Mouse (Mus musculus): ENCODE results near the gene Agpat4. TPM values are rescaled to one million over a fixed set of nuclear protein-coding genes. Genes with fewer than 3 reads are reported as not detected.

The Agpat4 gene
- total RNA-seq (2021) (10 to 100 TPM; 23.9 to 85.2 TPM), polyA plus RNA-seq (2012; rRNA removed) (13.1 and 20.7 TPM in 2 replicates)
- long read RNA-seq, transcript Agpat4-201 (9 exons, 1,915 nt): major isoform, 107 of 122 reads
- long read RNA-seq, partial matches to known transcripts: 4 of 122 reads
- long read RNA-seq, other reads (novel, unspliced or antisense): 11 of 122 reads

GRCm38 (mm10) chr17:12118561-12118925 is at the start of gene Agpat4:
Gene Agpat4 (plus strand): TSS chr17:12118704.
- DNase-seq: no peak

- no peak for DNase-seq
Observed at GRCm38 (mm10) chr17:12076816-12077215, 41.7 kb upstream of the Agpat4 start.

- DNase-seq: no peak
Observed at GRCm38 (mm10) chr17:12080656-12081495, 37.6 kb upstream of the Agpat4 start.

GRCm38 (mm10) chr17:12082201-12082600 is 36.3 kb upstream of the Agpat4 start:
- DNase-seq: no peak

DNA sequence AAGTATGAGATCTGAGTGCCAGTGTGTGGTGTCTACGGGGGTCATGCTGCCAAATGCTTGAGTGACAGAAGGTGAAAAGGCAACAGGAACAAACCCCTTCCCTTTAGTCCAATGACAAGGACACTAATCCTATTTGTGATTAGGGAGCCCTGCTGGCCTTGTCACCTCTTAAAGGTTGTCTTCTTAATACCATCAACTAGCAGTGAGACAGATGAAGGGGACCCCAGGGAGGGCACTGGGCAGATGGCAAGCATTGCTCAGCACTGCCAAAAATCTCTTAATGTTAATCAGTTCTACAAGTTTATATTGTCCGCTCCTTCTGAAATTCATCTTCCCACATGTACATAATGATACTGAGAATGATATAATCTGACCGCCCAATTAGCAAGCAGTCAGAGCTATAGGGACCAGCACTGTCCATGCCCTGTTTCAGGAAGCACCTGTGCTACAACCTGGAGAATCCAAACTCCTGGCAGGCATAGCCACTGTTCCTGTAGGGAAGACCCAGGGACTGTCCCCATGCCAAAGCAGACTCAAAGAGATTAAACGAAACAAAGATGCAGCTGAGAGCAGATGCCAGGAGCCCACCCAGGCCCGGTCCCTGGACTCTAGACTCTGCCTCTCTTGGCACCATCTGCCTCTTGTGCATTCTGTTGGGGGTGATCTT is 28.1 kb upstream of the Agpat4 start:
- DNase-seq: no peak

DNA sequence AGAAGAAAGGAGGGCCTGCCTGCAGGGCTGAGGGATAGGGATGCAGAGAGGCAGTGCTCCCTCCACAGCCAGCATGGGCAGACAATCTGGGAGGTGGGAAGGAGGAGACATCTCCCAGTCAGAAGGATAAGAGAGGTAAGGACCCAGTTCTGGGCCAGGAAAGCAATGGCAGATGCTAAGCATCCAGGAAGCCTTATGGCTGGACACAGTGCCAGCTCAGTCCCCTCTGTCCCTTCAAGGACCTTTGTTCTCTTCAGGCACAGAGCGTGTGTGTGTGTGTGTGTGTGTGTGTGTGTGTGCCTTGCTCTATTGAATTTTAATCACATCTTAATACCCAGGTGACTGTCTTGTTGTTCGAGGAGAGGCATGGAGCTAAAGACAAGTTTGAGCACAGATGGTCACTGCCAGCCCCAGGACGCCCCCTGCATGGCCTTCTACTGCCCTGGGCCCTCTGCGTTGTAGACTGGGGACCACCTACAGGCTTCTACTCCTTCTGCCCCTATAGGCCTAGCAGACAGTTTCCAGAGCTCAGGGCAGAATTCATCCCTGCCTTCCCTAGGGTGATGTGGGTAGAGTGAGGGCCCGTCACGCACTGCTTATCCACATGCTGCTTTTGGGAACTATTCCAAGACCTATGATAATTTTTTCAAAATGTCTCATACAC is 25.5 kb upstream of the Agpat4 start:
- DNase-seq: no peak

GRCm38 (mm10) chr17:12094016-12094415 is 24.5 kb upstream of the Agpat4 start:
- no peak for DNase-seq

- peak; percentile 72 for DNase-seq
Observed at GRCm38 (mm10) chr17:12094827-12095590, 23.5 kb upstream of the Agpat4 start.

DNA sequence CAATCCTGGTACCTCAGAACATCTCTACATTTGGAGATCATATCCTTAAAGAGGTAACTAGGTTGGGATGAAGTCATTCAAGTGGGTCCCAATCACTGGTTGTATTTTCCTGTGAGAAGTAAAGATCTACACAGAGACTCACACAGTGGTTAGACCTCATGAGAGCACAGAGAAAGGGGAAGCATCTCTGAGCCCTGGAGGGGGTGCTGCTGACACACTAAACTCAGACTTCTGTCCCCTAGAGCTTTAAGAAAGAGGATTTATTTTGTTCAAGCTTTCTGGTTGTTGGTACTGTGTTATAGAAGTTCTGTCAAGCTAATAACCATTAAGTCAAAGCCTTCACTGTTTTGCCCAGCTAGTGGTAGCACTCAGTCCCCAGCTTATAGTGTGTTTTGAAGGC is 19.1 kb upstream of the Agpat4 start:
- DNase-seq: no peak

- DNase-seq: no peak
Observed at GRCm38 (mm10) chr17:12102326-12102725, 16.2 kb upstream of the Agpat4 start.

GRCm38 (mm10) chr17:12103781-12104180 is 14.7 kb upstream of the Agpat4 start:
- DNase-seq: no peak

GRCm38 (mm10) chr17:12104245-12104644 is 14.3 kb upstream of the Agpat4 start:
- DNase-seq: no peak

DNA sequence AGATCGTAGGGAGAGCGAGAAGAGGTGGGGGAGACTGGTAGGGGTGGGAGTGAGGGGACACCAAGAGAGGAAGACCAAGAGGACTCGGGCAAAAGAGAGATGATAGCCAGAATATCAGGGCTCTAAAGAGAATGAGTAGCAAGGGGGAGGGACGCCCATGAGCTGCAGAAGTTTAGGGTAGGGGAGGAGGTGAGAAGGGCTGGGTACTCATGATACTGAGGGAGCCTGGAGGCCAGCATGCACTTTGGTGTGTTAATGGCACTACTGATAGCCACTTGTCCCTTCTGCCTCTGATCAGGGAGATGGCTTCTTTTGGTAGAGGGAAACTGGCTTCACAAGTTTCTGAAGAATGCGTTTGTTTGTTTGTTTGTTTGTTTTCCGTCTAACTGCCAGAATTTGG is 13.8 kb upstream of the Agpat4 start:
- no peak for DNase-seq

- DNase-seq: no peak
Observed at GRCm38 (mm10) chr17:12106255-12106654, 12.2 kb upstream of the Agpat4 start.

DNA sequence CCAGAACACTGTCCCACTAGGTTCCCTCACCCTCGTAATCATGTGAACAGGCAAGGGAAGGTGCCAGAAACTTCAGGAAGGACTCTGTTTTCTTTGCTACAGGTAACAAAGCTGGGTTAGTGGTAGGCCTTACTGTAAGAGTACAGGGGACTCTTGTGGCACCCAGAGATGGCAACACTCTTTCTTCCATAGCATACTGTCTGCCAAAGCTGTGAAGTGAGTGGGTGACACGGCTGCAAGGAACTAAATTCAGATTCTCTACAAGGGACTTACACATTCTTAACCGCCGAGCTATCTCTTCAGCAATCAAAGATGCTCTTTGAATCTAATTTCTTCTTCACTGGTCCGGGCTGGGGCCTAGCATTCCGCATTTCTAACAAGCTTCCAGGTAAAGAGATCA is 4.9 kb upstream of the Agpat4 start:
- DNase-seq: no peak

DNA sequence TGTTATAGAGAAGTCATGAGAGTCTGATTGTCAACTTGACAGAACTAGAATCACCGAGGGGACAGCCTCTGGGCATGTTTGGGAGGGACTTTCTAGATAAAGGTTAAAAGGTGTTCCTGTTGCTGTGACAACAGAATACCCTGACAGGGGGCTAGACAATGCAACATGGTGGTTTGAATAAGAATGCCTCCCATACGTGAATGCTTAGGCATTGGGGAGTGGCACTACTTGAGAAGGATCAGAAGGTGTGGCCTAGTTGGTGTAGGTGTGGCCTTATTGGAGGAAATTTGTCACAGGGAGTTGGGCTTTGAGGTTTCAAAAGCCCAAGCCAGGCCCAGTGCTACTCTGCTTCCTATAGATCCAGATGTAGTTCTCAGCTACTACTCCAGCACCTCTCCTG is 3.4 kb upstream of the Agpat4 start:
- DNase-seq: no peak

GRCm38 (mm10) chr17:12118131-12118530 is 373 bp upstream of the Agpat4 start:
- no peak for DNase-seq

GRCm38 (mm10) chr17:12118926-12119641 is 580 bp downstream of the Agpat4 start:
- DNase-seq: peak; percentile 90

- no peak for DNase-seq
Observed at GRCm38 (mm10) chr17:12119675-12120074, 1.2 kb downstream of the Agpat4 start.

GRCm38 (mm10) chr17:12120268-12120667 is 1.8 kb downstream of the Agpat4 start:
- no peak for DNase-seq

GRCm38 (mm10) chr17:12121226-12121794 is 2.8 kb downstream of the Agpat4 start:
- peak; percentile 74 for DNase-seq
